Mouse (Mus musculus) heart, embryonic 16.5 days (tissue): ENCODE measurements around the gene Slc16a4. TPM values are rescaled to one million over a fixed set of nuclear protein-coding genes. Genes with fewer than 3 reads are reported as not detected.

Experiments
- ATAC-seq: fragments of 200-750 bp; cut with Nextera tagmentation; replicated peaks from 2 replicates; pipeline ENCODE4 v1.8.0; 2017; ENCODE audit warnings: moderate number of reproducible peaks; ENCODE audit not compliant: insufficient read depth, low FRiP score; ENCODE audit errors: extremely low read depth
- H3K27ac ChIP-seq: fragments of 300-500 bp; sonication (generic); 2 replicates; pipeline ENCODE4 v1.5.1; 2014; ENCODE audit warnings: mild to moderate bottlenecking, low read length, control low read depth, moderate library complexity
- H3K27me3 ChIP-seq: fragments of 300-500 bp; sonication (generic); 2 replicates; pipeline ENCODE4 v1.6.1; 2014; ENCODE audit warnings: low read length, mixed read lengths; ENCODE audit not compliant: control insufficient read depth, insufficient read depth
- H3K36me3 ChIP-seq: fragments of 300-500 bp; sonication (generic); 2 replicates; pipeline ENCODE4 v1.6.1; 2014; ENCODE audit not compliant: control insufficient read depth, insufficient read depth
- H3K4me1 ChIP-seq: fragments of 300-500 bp; sonication (generic); 2 replicates; pipeline ENCODE4 v1.6.1; 2014; ENCODE audit warnings: low read length, mixed read lengths; ENCODE audit not compliant: control insufficient read depth, insufficient read depth
- H3K4me2 ChIP-seq: fragments of 300-500 bp; sonication (generic); 2 replicates; pipeline ENCODE4 v1.6.1; 2014; ENCODE audit warnings: low read depth, mild to moderate bottlenecking, control low read depth, low read length
- H3K4me3 ChIP-seq: fragments of 300-500 bp; sonication (generic); 2 replicates; pipeline ENCODE4 v1.5.1; 2014; ENCODE audit warnings: mild to moderate bottlenecking, control low read depth, low read length
- H3K9ac ChIP-seq: fragments of 300-500 bp; sonication (generic); 2 replicates; pipeline ENCODE4 v1.6.1; 2014; ENCODE audit warnings: low read length, control low read depth
- H3K9me3 ChIP-seq: fragments of 300-500 bp; sonication (generic); replicated peaks from 2 replicates; pipeline ENCODE4 v1.6.1; 2016; ENCODE audit warnings: low read length; ENCODE audit not compliant: control insufficient read depth
- WGBS: fragments of 180-500 bp; shearing (Covaris S2); extraction: QIAGEN DNeasy Blood & Tissue Kit; methylation state at CpG from one replicate; pipeline ENCODE4 v1.1.7; 2014; 5-methylcytosine and 5-hydroxymethylcytosine counted together
- polyA plus RNA-seq: library from polyadenylated mRNA; unstranded; fragments of >200 nt; fragmentation: Nextera tagmentation; extraction: Ambion mirVana; gene quantifications from 2 replicates; pipeline ENCODE4 v1.2.1, GENCODE M21; 2015

Gene Slc16a4
- polyA plus RNA-seq, 1 experiment from 2014 or later = 1.2 TPM

DNA sequence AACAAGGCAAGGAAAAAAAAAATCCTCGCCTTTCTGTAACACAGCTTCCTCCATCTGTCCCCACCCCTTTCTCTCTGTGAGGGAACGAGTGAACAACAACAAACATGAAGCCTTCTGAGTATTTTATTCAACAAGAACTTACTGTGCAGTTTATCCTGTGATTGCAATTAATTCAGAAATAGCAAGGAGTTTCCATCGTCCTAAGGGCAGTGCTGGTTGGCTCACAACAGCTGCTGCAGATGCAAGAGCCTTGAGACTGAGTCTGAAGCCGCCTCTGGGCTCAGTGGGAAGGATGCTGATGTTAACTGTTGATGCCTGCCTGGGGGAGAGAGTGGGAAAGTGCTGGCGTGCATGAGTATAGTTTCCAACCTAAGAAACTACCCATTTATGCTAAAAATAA, 33.1 kb upstream of the Slc16a4 start:
- Histone ChIP-seq H3K4me1 (0 out of 2 replicates have a peak, but pooled peaks cover 2% of the 10 kb centered on the region), H3K4me3 (no peak overlapping the region), H3K27ac (no peak overlapping the region), H3K9me3 (no peaks in the 10 kb centered on the region), H3K27me3 (no peaks in the 10 kb centered on the region), H3K9ac (no peak overlapping the region), H3K36me3 (no peaks in the 10 kb centered on the region), H3K4me2 (no peak overlapping the region)
- 60% methylated on average over 5 of the region's 5 CpGs for WGBS
- no peak for ATAC-seq

DNA sequence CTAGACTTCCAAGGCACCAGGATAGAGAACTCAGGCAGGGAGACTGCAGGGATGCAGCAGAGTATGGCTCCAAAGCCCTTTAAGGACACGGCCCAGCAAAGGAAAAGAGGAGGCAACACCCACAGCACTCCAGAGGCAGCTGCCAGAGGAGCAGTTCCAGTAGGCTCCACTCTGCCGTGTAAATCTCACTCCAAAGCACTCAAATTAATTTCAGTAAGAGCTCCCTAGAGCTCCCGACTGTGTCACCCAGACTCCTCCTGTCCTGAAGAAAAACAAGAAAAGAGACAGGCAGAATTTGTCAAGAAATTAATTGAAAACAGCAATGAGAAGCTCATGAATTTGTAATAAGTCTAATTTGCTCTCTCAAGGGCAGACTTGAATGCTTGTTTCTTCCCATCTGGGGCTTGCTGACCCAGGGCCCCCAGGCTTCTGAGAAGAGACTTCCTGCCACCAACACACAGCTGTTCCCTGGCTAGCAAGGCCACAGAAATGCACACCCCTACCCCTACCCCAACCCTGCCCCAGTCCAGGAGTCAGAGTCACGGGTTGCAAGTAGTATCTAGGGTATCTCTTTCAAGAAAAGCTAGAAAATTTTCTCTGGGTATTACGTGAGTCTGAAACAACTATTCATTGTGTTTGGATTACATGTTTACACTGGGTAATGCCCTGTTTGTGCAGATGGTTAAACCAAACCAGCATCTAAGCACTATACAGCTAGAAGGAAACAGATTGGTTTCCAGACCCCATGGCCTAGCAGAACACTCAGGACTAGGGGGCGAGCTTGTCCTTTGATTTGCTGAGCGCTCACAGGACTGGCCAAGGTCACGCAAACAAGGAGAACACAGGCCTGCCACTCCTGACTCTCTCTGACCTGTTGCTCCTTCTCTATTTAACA, 29.8 kb upstream of the Slc16a4 start:
- Histone ChIP-seq H3K27ac (no peak overlapping the region), H3K4me1 (0 out of 2 replicates have a peak, but pooled peaks cover 2% of the 10 kb centered on the region), H3K9me3 (no peaks in the 10 kb centered on the region), H3K4me2 (no peak overlapping the region), H3K36me3 (no peaks in the 10 kb centered on the region), H3K27me3 (peaks cover 3% of the 10 kb centered on the region; the same call in 1 of the 2 replicates), H3K4me3 (no peak overlapping the region), H3K9ac (no peak overlapping the region)
- no peak for ATAC-seq
- 47% methylated on average over 8 of the region's 8 CpGs for WGBS

DNA sequence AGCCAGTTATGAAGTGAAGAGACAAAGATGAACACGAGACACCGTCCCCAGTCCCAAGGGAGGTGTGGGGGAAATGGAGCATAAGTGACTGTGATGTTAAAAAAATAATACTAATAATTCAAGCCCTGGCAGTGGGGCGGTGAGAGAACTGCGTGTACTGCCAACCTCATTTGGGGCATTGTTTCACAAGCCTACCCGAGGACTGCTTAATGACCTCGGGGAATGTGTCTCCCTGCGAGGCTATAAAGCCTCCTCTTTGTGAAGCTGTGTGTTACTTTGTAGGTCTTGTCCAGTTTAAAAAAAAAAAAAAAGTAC, 29.2 kb upstream of the Slc16a4 start:
- no peak overlapping the region for H3K4me3 ChIP-seq
- no peak overlapping the region for H3K27ac ChIP-seq
- no peak overlapping the region for H3K4me2 ChIP-seq
- no peak overlapping the region for H3K9ac ChIP-seq
- WGBS = 62% methylated on average over 7 of the region's 7 CpGs
- ATAC-seq = no peak
- H3K36me3 ChIP-seq = no peaks in the 10 kb centered on the region
- no peaks in the 10 kb centered on the region for H3K9me3 ChIP-seq
- 0 out of 2 replicates have a peak, but pooled peaks cover 2% of the 10 kb centered on the region for H3K4me1 ChIP-seq
- H3K27me3 ChIP-seq = peaks cover 3% of the 10 kb centered on the region; the same call in 1 of the 2 replicates

DNA sequence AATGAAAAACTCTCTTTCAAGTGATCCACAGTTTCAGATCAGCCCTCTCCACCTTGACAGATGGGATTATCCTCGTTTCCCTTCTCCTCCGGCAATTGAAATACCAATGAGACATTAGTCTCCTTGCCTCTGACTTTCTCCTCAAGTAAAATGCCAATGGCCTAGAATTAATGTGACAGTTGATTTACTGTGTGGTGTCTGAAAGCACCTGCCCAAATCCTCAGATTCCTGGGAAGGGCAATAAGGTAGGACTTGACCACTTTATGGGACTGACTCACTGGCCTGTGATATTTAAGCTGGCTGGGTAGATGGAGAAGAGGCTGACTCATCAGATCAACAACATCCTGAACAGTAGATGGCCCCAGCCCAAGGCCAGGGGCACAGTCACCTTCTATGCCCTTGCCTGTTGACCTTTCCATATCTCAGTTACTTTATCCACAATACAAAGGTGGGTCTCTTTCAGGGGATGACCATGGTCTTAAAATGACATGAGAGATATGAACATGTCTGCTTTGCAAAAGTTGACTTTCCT, 24.1 kb upstream of the Slc16a4 start:
- Histone ChIP-seq H3K4me1 (no peaks in the 10 kb centered on the region), H3K36me3 (no peaks in the 10 kb centered on the region), H3K4me2 (no peak overlapping the region), H3K4me3 (no peak overlapping the region), H3K9ac (no peak overlapping the region), H3K27me3 (peaks cover 3% of the 10 kb centered on the region; the same call in 1 of the 2 replicates), H3K27ac (no peak overlapping the region), H3K9me3 (no peaks in the 10 kb centered on the region)
- 77% methylated on average over 2 of the region's 2 CpGs for WGBS
- ATAC-seq = no peak

DNA sequence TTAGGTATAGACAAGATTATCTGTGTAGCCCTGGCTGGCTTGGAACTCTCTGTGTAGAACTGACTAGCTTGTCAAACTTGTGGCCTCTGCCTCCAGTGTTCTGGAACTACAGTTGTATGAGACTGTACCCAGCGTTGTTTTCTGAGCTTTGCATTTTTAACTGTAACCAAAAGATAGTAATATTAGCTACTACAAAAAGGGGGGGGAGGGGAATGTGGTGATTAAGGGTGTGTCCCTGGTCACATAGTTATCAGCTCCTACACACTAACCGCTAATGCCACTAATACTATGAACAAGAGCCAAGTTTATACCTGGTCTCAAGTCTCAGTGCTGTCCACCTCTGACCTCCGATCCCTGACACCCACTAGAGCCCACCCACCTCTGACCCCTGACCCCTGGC, 18.6 kb upstream of the Slc16a4 start:
- H3K27ac ChIP-seq = no peak overlapping the region
- 87% methylated on average over 3 of the region's 3 CpGs for WGBS
- H3K4me3 ChIP-seq = no peak overlapping the region
- no peaks in the 10 kb centered on the region for H3K36me3 ChIP-seq
- no peaks in the 10 kb centered on the region for H3K4me1 ChIP-seq
- H3K27me3 ChIP-seq = no peaks in the 10 kb centered on the region
- ATAC-seq = no peak
- no peak overlapping the region for H3K9ac ChIP-seq
- no peaks in the 10 kb centered on the region for H3K9me3 ChIP-seq
- H3K4me2 ChIP-seq = no peak overlapping the region

DNA sequence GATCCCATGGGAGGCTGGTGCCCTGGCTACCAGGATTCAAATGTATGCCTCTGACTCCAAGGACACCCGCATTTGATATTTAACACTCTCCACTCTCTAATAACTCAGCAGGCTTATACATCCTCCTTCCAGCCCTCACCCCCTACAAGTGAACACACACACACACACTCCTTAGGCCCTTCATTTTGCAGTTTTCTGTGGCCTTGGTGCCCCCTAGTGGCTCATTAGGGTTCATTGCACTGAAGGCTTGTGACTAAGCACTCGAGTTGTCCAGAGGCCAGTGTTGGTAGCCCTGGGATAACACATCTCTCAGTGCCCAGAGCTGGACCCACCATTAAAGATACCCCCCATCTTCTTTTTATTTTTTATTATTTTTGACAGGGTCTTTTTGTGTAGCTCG, 17.2 kb upstream of the Slc16a4 start:
- H3K4me1 ChIP-seq = no peaks in the 10 kb centered on the region
- H3K36me3 ChIP-seq = no peaks in the 10 kb centered on the region
- no peaks in the 10 kb centered on the region for H3K27me3 ChIP-seq
- WGBS = 10% methylated on average over 3 of the region's 3 CpGs
- no peak; the same call in 1 of the 2 replicates for ATAC-seq
- H3K9me3 ChIP-seq = no peaks in the 10 kb centered on the region
- no peak overlapping the region for H3K4me3 ChIP-seq
- H3K4me2 ChIP-seq = no peak overlapping the region
- H3K9ac ChIP-seq = no peak overlapping the region
- H3K27ac ChIP-seq = no peak overlapping the region

DNA sequence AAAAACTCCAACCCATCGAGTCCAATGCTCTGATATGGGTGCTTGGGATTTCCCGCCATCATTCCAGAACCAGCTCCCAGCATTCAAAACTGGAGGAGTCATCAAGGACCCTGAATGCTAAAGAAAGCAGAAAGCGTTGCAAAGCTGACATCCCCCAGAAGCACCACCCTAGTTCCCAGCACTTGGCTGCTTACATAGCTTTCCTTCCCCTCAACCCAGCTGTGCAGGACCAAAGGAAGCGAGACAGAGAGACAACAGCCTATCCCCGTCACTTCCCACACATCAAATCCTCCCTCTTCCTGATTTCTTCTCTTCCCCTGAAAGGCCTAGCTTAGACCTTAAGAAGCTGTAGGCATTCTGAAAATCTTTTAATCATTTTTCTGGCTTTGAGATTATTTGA, 15.7 kb upstream of the Slc16a4 start:
- WGBS = 52% methylated on average over 5 of the region's 5 CpGs
- Histone ChIP-seq H3K27ac (no peak overlapping the region), H3K4me2 (no peak overlapping the region), H3K9me3 (no peaks in the 10 kb centered on the region), H3K4me1 (peaks cover 10% of the 10 kb centered on the region), H3K4me3 (no peak overlapping the region), H3K27me3 (no peaks in the 10 kb centered on the region), H3K36me3 (no peaks in the 10 kb centered on the region), H3K9ac (no peak overlapping the region)
- no peak for ATAC-seq

DNA sequence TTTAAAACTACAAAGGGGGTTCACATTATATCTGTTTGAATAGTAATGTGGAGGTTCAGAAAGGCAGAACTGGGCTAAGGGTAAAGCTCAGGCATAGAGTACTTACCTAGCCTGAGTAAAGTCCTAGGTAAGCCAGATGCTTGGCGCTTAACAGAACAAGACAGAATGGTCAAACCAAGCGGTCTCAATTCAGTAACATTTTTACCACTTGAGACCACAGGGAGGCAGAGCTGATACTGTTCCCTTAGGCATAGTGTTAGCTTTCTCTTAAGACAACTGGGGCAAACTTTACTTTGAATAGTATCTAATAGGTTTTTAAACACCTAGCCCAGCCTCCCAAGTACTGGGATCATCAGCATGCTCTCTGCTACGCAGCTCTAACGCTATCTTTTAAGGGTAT, 15.0 kb upstream of the Slc16a4 start:
- Histone ChIP-seq H3K9me3 (no peaks in the 10 kb centered on the region), H3K36me3 (no peaks in the 10 kb centered on the region), H3K27ac (no peak overlapping the region), H3K4me3 (no peak overlapping the region), H3K27me3 (no peaks in the 10 kb centered on the region), H3K9ac (no peak overlapping the region), H3K4me2 (no peak overlapping the region), H3K4me1 (peaks cover 10% of the 10 kb centered on the region)
- WGBS = 50% methylated on average over 4 of the region's 4 CpGs
- ATAC-seq = no peak

DNA sequence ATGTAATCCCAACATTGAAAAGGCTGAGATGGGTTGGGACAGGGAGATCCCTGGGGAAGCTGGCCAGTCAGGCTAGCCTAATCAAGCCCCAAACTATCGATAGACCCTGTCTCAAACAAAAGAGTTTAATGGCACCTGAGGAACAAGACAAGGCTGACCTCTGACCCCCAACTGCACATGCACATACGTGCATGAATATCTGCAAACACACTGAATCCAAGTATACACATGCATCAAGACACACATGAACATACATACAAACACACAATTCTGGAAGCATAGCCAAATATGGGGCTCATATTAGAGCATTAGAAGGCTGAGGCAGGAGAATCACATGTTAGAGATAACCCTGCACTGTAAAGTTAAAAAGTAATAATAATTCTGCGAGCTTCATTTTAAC, 14.4 kb upstream of the Slc16a4 start:
- H3K36me3 ChIP-seq = no peaks in the 10 kb centered on the region
- H3K4me1 ChIP-seq = peaks cover 10% of the 10 kb centered on the region
- no peak overlapping the region for H3K4me3 ChIP-seq
- H3K9ac ChIP-seq = no peak overlapping the region
- H3K9me3 ChIP-seq = no peaks in the 10 kb centered on the region
- H3K27me3 ChIP-seq = no peaks in the 10 kb centered on the region
- no peak for ATAC-seq
- H3K4me2 ChIP-seq = no peak overlapping the region
- 81% methylated on average over 3 of the region's 3 CpGs for WGBS
- no peak overlapping the region for H3K27ac ChIP-seq
